Mouse (Mus musculus) hindbrain, postnatal 0 days (tissue): ENCODE measurements around the gene Arhgap31. TPM values are rescaled to one million over a fixed set of nuclear protein-coding genes. Genes with fewer than 3 reads are reported as not detected.
"Not testable (repeated sequence)": the region's sequence is repeated elsewhere in the genome, so short reads cannot be mapped to it uniquely, and the experiment has no call there.

Experiments
- ATAC-seq: fragments of 200-750 bp; cut with Nextera tagmentation; 2 replicates; pipeline ENCODE4 v1.8.0; 2017; ENCODE audit warnings: mild to moderate bottlenecking, moderate TSS enrichment, moderate library complexity
- DNase-seq: peaks from one replicate; pipeline ENCODE4 v3.0.0-alpha.2; 2015; ENCODE audit warnings: low spot score
- H3K27ac ChIP-seq: fragments of 300-500 bp; sonication (generic); 2 replicates; pipeline ENCODE4 v1.5.1; 2014; ENCODE audit warnings: mild to moderate bottlenecking
- H3K27me3 ChIP-seq: fragments of 300-500 bp; sonication (generic); 2 replicates; pipeline ENCODE4 v1.6.1; 2014; ENCODE audit warnings: low read length, mixed read lengths; ENCODE audit not compliant: insufficient read depth
- H3K36me3 ChIP-seq: fragments of 300-500 bp; sonication (generic); 2 replicates; pipeline ENCODE4 v1.6.1; 2014; ENCODE audit warnings: low read length, mixed read lengths; ENCODE audit not compliant: insufficient read depth
- H3K4me1 ChIP-seq: fragments of 300-500 bp; sonication (generic); 2 replicates; pipeline ENCODE4 v1.6.1; 2014; ENCODE audit warnings: antibody characterized with exemption, low read length, mixed read lengths; ENCODE audit not compliant: insufficient read depth
- H3K4me2 ChIP-seq: fragments of 300-500 bp; sonication (generic); 2 replicates; pipeline ENCODE4 v1.6.1; 2014; ENCODE audit warnings: low read depth, mild to moderate bottlenecking, low read length, moderate library complexity, mixed read lengths
- H3K4me3 ChIP-seq: fragments of 300-500 bp; sonication (generic); 2 replicates; pipeline ENCODE4 v1.5.1; 2014; ENCODE audit warnings: low read length
- H3K9ac ChIP-seq: fragments of 300-500 bp; sonication (generic); replicated peaks from 2 replicates; pipeline ENCODE4 v1.6.1; 2014; ENCODE audit warnings: mild to moderate bottlenecking, low read length, moderate library complexity, mixed read lengths
- H3K9me3 ChIP-seq: fragments of 300-500 bp; sonication (generic); 2 replicates; pipeline ENCODE4 v1.6.1; 2016; ENCODE audit warnings: low read length, mixed read lengths
- CTCF ChIP-seq: IDR thresholded peaks from 2 replicates; pipeline ENCODE4 v1.5.1; 2016; ENCODE audit warnings: antibody characterized with exemption, control low read depth, low read depth
- WGBS: fragments of 180-500 bp; shearing (Covaris S2); extraction: QIAGEN DNeasy Blood & Tissue Kit; methylation state at CpG from one replicate; pipeline ENCODE4 v1.1.7; 2014; 5-methylcytosine and 5-hydroxymethylcytosine counted together
- polyA plus RNA-seq: library from polyadenylated mRNA; unstranded; fragments of >200 nt; fragmentation: Nextera tagmentation; extraction: Ambion mirVana; gene quantifications from 2 replicates; pipeline ENCODE4 v1.2.1, GENCODE M21; 2015
- total RNA-seq: library from RNA; depleted of rRNA; stranded (reverse); fragments of >200 nt; gene quantifications from 2 replicates; pipeline ENCODE4 v1.2.3, GENCODE M21; 2014

The Arhgap31 gene
- total and polyA plus RNA-seq, 2 experiments from 2014 or later, result 4.6 to 12.7 TPM

GRCm38 (mm10) chr16:38728576-38729132, 15.6 kb upstream of the Arhgap31 start:
- 93% methylated on average over 15 of the region's 15 CpGs for WGBS
- no peak for ATAC-seq
- H3K4me3 ChIP-seq, result no peak overlapping the region

GRCm38 (mm10) chr16:38724974-38725373, 11.9 kb upstream of the Arhgap31 start:
- TF ChIP-seq CTCF, result no peak
- WGBS, result 54% methylated on average over 13 of the region's 13 CpGs
- peak overlapping the region; percentile 11; the same call in 1 of the 2 replicates for H3K27ac ChIP-seq

More at GRCm38 (mm10) chr16:38728576-38729132, 15.6 kb upstream of the Arhgap31 start:
- no peaks in the 10 kb centered on the region for H3K4me1 ChIP-seq
- H3K36me3 ChIP-seq, result no peaks in the 10 kb centered on the region
- H3K9me3 ChIP-seq, result no peaks in the 10 kb centered on the region
- no peak overlapping the region for H3K4me2 ChIP-seq
- TF ChIP-seq CTCF, result no peak
- no peak overlapping the region for H3K27ac ChIP-seq
- DNase-seq, result no peak
- no peak overlapping the region for H3K9ac ChIP-seq
- no peaks in the 10 kb centered on the region for H3K27me3 ChIP-seq

GRCm38 (mm10) chr16:38724256-38724655, 11.2 kb upstream of the Arhgap31 start:
- Histone ChIP-seq H3K9me3 (no peaks in the 10 kb centered on the region), H3K4me1 (no peaks in the 10 kb centered on the region), H3K27me3 (no peaks in the 10 kb centered on the region), H3K4me2 (0 out of 2 replicates have a peak overlapping the region, but pooled peaks have one; percentile 11), H3K4me3 (no peak overlapping the region), H3K27ac (no peak overlapping the region; the same call in 1 of the 2 replicates), H3K9ac (no peak overlapping the region), H3K36me3 (no peaks in the 10 kb centered on the region)
- ATAC-seq, result peak; percentile 84
- no peak for TF ChIP-seq CTCF
- WGBS, result 58% methylated on average over 8 of the region's 8 CpGs
- DNase-seq, result peak; percentile 63

More at GRCm38 (mm10) chr16:38724974-38725373, 11.9 kb upstream of the Arhgap31 start:
- H3K9me3 ChIP-seq, result no peaks in the 10 kb centered on the region
- no peaks in the 10 kb centered on the region for H3K27me3 ChIP-seq
- no peak overlapping the region for H3K4me3 ChIP-seq
- H3K9ac ChIP-seq, result no peak overlapping the region
- DNase-seq, result no peak
- 0 out of 2 replicates have a peak overlapping the region, but pooled peaks have one; percentile 11 for H3K4me2 ChIP-seq
- ATAC-seq, result no peak
- no peaks in the 10 kb centered on the region for H3K36me3 ChIP-seq
- H3K4me1 ChIP-seq, result no peaks in the 10 kb centered on the region

GRCm38 (mm10) chr16:38721377-38721776, 8.3 kb upstream of the Arhgap31 start:
- 95% methylated on average over 8 of the region's 9 CpGs for WGBS
- Histone ChIP-seq H3K9me3 (no peaks in the 10 kb centered on the region), H3K27me3 (no peaks in the 10 kb centered on the region), H3K4me1 (no peaks in the 10 kb centered on the region), H3K4me3 (no peak overlapping the region), H3K36me3 (no peaks in the 10 kb centered on the region), H3K27ac (no peak overlapping the region), H3K4me2 (no peak overlapping the region), H3K9ac (no peak overlapping the region)
- DNase-seq (no peak), ATAC-seq (no peak)
- no peak for TF ChIP-seq CTCF

- not testable (repeated sequence) for H3K27me3 ChIP-seq, H3K4me1 ChIP-seq, H3K27ac ChIP-seq, H3K9ac ChIP-seq, H3K9me3 ChIP-seq, DNase-seq, ATAC-seq, H3K4me3 ChIP-seq, H3K36me3 ChIP-seq
- peak overlapping the region; percentile 85 for H3K4me2 ChIP-seq
- 55% methylated on average over 11 of the region's 12 CpGs for WGBS
Observed at GRCm38 (mm10) chr16:38714259-38714526, 1.1 kb upstream of the Arhgap31 start.

- H3K9me3 ChIP-seq, result no peaks in the 10 kb centered on the region
- WGBS, result 26% methylated on average over 17 of the region's 17 CpGs
- DNase-seq, result no peak
- ATAC-seq, result no peak; the same call in 1 of the 2 replicates
- H3K4me1 ChIP-seq, result no peaks in the 10 kb centered on the region
- H3K36me3 ChIP-seq, result no peaks in the 10 kb centered on the region
- peak overlapping the region; percentile 71 for H3K9ac ChIP-seq
- H3K4me2 ChIP-seq, result peak overlapping the region; percentile 85
- peak overlapping the region; percentile 81 for H3K27ac ChIP-seq
- no peak for TF ChIP-seq CTCF
- no peaks in the 10 kb centered on the region for H3K27me3 ChIP-seq
- H3K4me3 ChIP-seq, result peak overlapping the region; percentile 69
Observed at GRCm38 (mm10) chr16:38713404-38714258, 557 bp upstream of the Arhgap31 start.

- Histone ChIP-seq H3K36me3 (no peaks in the 10 kb centered on the region), H3K9me3 (no peaks in the 10 kb centered on the region), H3K27me3 (no peaks in the 10 kb centered on the region), H3K4me3 (peak overlapping the region; percentile 69), H3K4me1 (no peaks in the 10 kb centered on the region), H3K27ac (peak overlapping the region; percentile 81), H3K4me2 (peak overlapping the region; percentile 85), H3K9ac (peak overlapping the region; percentile 71)
- no peak for TF ChIP-seq CTCF
- DNase-seq (no peak), ATAC-seq (peak; percentile 18; the same call in 1 of the 2 replicates)
- 5% methylated on average over 12 of the region's 12 CpGs for WGBS
Observed at GRCm38 (mm10) chr16:38712105-38712504, 969 bp downstream of the Arhgap31 start.
